Mouse (Mus musculus) heart, postnatal 0 days (tissue): ENCODE measurements around the gene Agbl3.

Source experiments
- CTCF ChIP-seq: IDR thresholded peaks from 2 replicates; pipeline ENCODE4 v1.5.1; 2016; ENCODE audit warnings: antibody characterized with exemption, control low read depth, low read depth
- EP300 ChIP-seq: IDR thresholded peaks from 2 replicates; pipeline ENCODE4 v1.6.1; 2016; ENCODE audit warnings: antibody characterized with exemption, low read depth

DNA sequence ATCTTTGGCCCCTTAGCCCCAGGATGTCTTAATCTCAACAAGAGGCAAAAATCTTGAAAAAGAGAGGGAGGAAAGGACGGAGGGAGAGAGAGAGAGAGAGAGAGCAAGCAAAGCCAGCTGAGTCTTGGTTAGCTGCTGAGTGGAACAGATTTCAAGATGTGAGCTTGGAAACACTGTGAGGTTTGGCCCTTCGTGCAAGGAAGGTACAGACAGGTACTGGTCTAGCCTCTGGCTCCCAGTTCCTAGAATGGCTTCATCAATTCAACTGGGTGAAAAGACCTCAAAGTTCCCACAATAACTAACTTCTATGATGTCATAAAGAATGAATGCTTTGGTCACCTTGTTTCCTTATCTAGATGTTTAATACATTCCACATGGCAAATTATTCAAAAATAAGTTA, 3.1 kb upstream of the Agbl3 start:
- TF ChIP-seq CTCF = no peak
- no peak for TF ChIP-seq EP300
